Mouse (Mus musculus) intestine, postnatal 0 days (tissue): ENCODE data around the gene Dazap1. TPM values are rescaled to one million over a fixed set of nuclear protein-coding genes. Genes with fewer than 3 reads are reported as not detected.
A peak's percentile ranks its signal among the peaks of the same experiment; 100 is the strongest.

Experiments used
- ATAC-seq: fragments of 200-750 bp; cut with Nextera tagmentation; 2 replicates; pipeline ENCODE4 v1.8.0; 2017; ENCODE audit warnings: mild to moderate bottlenecking, moderate TSS enrichment, moderate library complexity
- H3K27ac ChIP-seq: fragments of 300-500 bp; sonication (generic); 2 replicates; pipeline ENCODE4 v1.5.1; 2014; ENCODE audit warnings: mild to moderate bottlenecking, low read depth, low read length, moderate library complexity
- H3K27me3 ChIP-seq: fragments of 300-500 bp; sonication (generic); replicated peaks from 2 replicates; pipeline ENCODE4 v1.6.1; 2014; ENCODE audit warnings: low read length, mixed read lengths; ENCODE audit not compliant: control insufficient read depth, insufficient read depth
- H3K36me3 ChIP-seq: fragments of 300-500 bp; sonication (generic); 2 replicates; pipeline ENCODE4 v1.6.1; 2014; ENCODE audit warnings: mild to moderate bottlenecking, moderate library complexity; ENCODE audit not compliant: control insufficient read depth, insufficient read depth
- H3K4me1 ChIP-seq: fragments of 300-500 bp; sonication (generic); replicated peaks from 2 replicates; pipeline ENCODE4 v1.6.1; 2014; ENCODE audit warnings: antibody characterized with exemption, low read length, mixed read lengths; ENCODE audit not compliant: control insufficient read depth, insufficient read depth
- H3K4me2 ChIP-seq: fragments of 300-500 bp; sonication (generic); replicated peaks from 2 replicates; pipeline ENCODE4 v1.6.1; 2014; ENCODE audit warnings: low read depth, mild to moderate bottlenecking, moderate library complexity
- H3K4me3 ChIP-seq: fragments of 300-500 bp; sonication (generic); 2 replicates; pipeline ENCODE4 v1.5.1; 2014; ENCODE audit warnings: low read depth, low read length
- H3K9ac ChIP-seq: fragments of 300-500 bp; sonication (generic); 2 replicates; pipeline ENCODE4 v1.6.1; 2014; ENCODE audit warnings: mild to moderate bottlenecking, low read depth, low read length
- H3K9me3 ChIP-seq: fragments of 300-500 bp; sonication (generic); 2 replicates; pipeline ENCODE4 v1.6.1; 2016; ENCODE audit warnings: mixed run types; ENCODE audit not compliant: control insufficient read depth
- CTCF ChIP-seq: sonication (generic); IDR thresholded peaks from 2 replicates; pipeline ENCODE4 v1.5.1; 2016; ENCODE audit warnings: low read depth, mild to moderate bottlenecking, control low read depth, antibody characterized with exemption, moderate library complexity
- WGBS: fragments of 180-500 bp; shearing (Covaris S2); extraction: QIAGEN DNeasy Blood & Tissue Kit; methylation state at CpG from one replicate; pipeline ENCODE4 v1.1.7; 2014; 5-methylcytosine and 5-hydroxymethylcytosine counted together
- polyA plus RNA-seq: library from polyadenylated mRNA; unstranded; fragments of >200 nt; fragmentation: Nextera tagmentation; extraction: Ambion mirVana; gene quantifications from 2 replicates; pipeline ENCODE4 v1.2.1, GENCODE M21; 2015

The Dazap1 gene
- polyA plus RNA-seq, 1 experiment from 2014 or later, result 26.6 TPM

- Histone ChIP-seq H3K4me3 (peak within 1 kb of the TSS; percentile 79), H3K9ac (peak within 1 kb of the TSS; percentile 83), H3K4me2 (peak within 1 kb of the TSS; percentile 81), H3K27me3 (no peaks in the 10 kb centered on the region), H3K27ac (peak within 1 kb of the TSS; percentile 92), H3K9me3 (no peaks in the 10 kb centered on the region), H3K36me3 (peaks cover 26% of the 10 kb centered on the region), H3K4me1 (no peaks in the 10 kb centered on the region)
- no peak; the same call in 1 of the 2 replicates for TF ChIP-seq CTCF
- ATAC-seq, result peak; percentile 93
- under 1% methylated on average over 53 of the region's 53 CpGs for WGBS
Observed at GRCm38 (mm10) chr10:80248971-80249640, 12.2 kb upstream of the Dazap1 start, which contains the start of gene Ndufs7. Ndufs7 (plus strand) TSS chr10:80249121.

- Histone ChIP-seq H3K36me3 (peaks cover 30% of the 10 kb centered on the region), H3K27me3 (no peaks in the 10 kb centered on the region), H3K9ac (peak overlapping the region; percentile 83), H3K27ac (0 out of 2 replicates have a peak overlapping the region, but pooled peaks have one; percentile 31), H3K4me3 (peak overlapping the region; percentile 79), H3K9me3 (no peaks in the 10 kb centered on the region), H3K4me1 (no peaks in the 10 kb centered on the region), H3K4me2 (peak overlapping the region; percentile 81)
- 27% methylated on average over 2 of the region's 2 CpGs for WGBS
- no peak for ATAC-seq
- no peak for TF ChIP-seq CTCF
Observed at GRCm38 (mm10) chr10:80250059-80250458, 11.2 kb upstream of the Dazap1 start.

GRCm38 (mm10) chr10:80250573-80250972, 10.7 kb upstream of the Dazap1 start:
- H3K4me1 ChIP-seq, result no peaks in the 10 kb centered on the region
- 86% methylated on average over 4 of the region's 4 CpGs for WGBS
- no peaks in the 10 kb centered on the region for H3K27me3 ChIP-seq
- ATAC-seq, result no peak
- H3K4me2 ChIP-seq, result peak overlapping the region; percentile 81
- H3K9ac ChIP-seq, result 0 out of 2 replicates have a peak overlapping the region, but pooled peaks have one; percentile 83
- peaks cover 35% of the 10 kb centered on the region for H3K36me3 ChIP-seq
- H3K9me3 ChIP-seq, result no peaks in the 10 kb centered on the region
- TF ChIP-seq CTCF, result no peak
- H3K4me3 ChIP-seq, result peak overlapping the region; percentile 79; the same call in 1 of the 2 replicates
- H3K27ac ChIP-seq, result no peak overlapping the region

- Histone ChIP-seq H3K9me3 (no peaks in the 10 kb centered on the region), H3K9ac (no peak overlapping the region), H3K27ac (no peak overlapping the region), H3K4me1 (no peaks in the 10 kb centered on the region), H3K4me3 (no peak overlapping the region), H3K36me3 (peaks cover 49% of the 10 kb centered on the region), H3K4me2 (no peak overlapping the region), H3K27me3 (no peaks in the 10 kb centered on the region)
- no peak for TF ChIP-seq CTCF
- no peak for ATAC-seq
Observed at GRCm38 (mm10) chr10:80252011-80252410, 9.3 kb upstream of the Dazap1 start.

- no peak for TF ChIP-seq CTCF
- ATAC-seq, result no peak
- H3K4me3 ChIP-seq, result no peak overlapping the region
- no peaks in the 10 kb centered on the region for H3K27me3 ChIP-seq
- H3K36me3 ChIP-seq, result peaks cover 54% of the 10 kb centered on the region
- no peaks in the 10 kb centered on the region for H3K9me3 ChIP-seq
- H3K27ac ChIP-seq, result no peak overlapping the region
- no peak overlapping the region for H3K4me2 ChIP-seq
- 88% methylated on average over 11 of the region's 11 CpGs for WGBS
- H3K4me1 ChIP-seq, result no peaks in the 10 kb centered on the region
- no peak overlapping the region for H3K9ac ChIP-seq
Observed at GRCm38 (mm10) chr10:80252493-80253274, 8.6 kb upstream of the Dazap1 start.

- no peak for ATAC-seq
- no peak overlapping the region for H3K27ac ChIP-seq
- no peak overlapping the region for H3K9ac ChIP-seq
- no peak overlapping the region for H3K4me3 ChIP-seq
- no peak for TF ChIP-seq CTCF
- no peaks in the 10 kb centered on the region for H3K4me1 ChIP-seq
- WGBS, result 65% methylated on average over 6 of the region's 6 CpGs
- H3K27me3 ChIP-seq, result no peaks in the 10 kb centered on the region
- H3K4me2 ChIP-seq, result no peak overlapping the region
- no peaks in the 10 kb centered on the region for H3K9me3 ChIP-seq
- H3K36me3 ChIP-seq, result peaks cover 63% of the 10 kb centered on the region
Observed at GRCm38 (mm10) chr10:80253551-80253950, 7.7 kb upstream of the Dazap1 start.
